ENCODE assay signal across 9 mouse cellular contexts in the genomic region with DNA sequence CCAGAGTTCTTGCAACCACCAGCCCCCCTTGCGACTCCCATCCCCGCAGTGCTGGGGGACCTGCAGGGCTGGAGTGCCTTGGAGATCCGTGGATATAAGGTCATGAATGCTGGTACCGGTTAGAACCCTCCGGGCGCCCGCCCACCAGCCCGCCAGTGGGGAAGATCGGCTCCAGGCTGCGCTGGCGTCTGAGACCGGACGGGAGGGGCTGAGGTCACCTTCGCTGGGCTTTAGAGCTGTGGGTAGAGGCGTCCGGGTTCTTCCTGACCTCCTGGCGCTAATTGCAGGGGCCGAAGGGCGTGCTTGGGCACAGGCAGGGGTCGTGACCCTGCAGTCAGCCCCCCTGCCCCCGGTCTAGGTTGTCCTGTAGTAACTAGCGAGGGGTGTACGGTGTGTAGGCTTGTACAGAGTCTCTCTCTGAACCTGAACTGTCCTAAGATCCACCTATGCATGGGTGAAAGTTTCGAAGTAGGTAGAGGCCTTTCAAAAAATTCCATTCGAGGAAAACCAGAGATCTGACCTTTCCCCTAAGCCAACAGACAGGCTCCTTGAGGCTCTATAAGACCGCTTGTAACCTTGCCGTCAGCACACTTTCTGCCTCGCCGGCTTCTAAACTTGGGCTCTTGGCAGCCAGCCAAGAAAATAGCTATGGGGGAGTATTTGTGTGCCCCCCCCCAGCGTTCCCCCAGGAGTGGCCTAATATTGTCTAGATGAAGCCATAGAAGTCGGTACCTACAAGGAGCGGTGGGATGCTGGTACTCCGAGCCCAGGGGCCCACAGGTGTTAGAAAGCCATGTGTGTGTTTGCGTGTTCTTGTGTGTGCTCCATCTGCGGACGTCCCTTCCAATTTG. TPM values are rescaled to one million over a fixed set of nuclear protein-coding genes. Genes with fewer than 3 reads are reported as not detected.
DNase-seq lines count a peak whose midpoint lies in the region; ATAC-seq lines count a peak whose summit lies in the region.
"Had no signal": no experiment of that assay in that cellular context is flagged by ENCODE, and none has a peak within 500 bp of the region (broad histone marks: within the 10 kb centered on the region; RNA-seq: fewer than 3 reads in every experiment).

No protein-coding gene starts in this region.

- H3K27me3 ChIP-seq in forebrain, embryonic 13.5 days, result peaks cover 97% of the 10 kb centered on the region
- H3K27me3 ChIP-seq in forebrain, embryonic 12.5 days, result peaks cover 96% of the 10 kb centered on the region
- H3K27me3 ChIP-seq in lung, embryonic 16.5 days (ENCODE audit: control insufficient read depth, insufficient read depth, low read depth, low read length), result peaks cover 34% of the 10 kb centered on the region

- no peak overlapping the region for H3K4me2 ChIP-seq in forebrain, embryonic 13.5 days
- no peak overlapping the region for H3K4me2 ChIP-seq in forebrain, embryonic 12.5 days
- peak overlapping the region; percentile 68 for H3K4me2 ChIP-seq in lung, embryonic 16.5 days (ENCODE audit: low read depth, low read length)

- no peak overlapping the region for H3K4me3 ChIP-seq in forebrain, embryonic 13.5 days
- H3K4me3 ChIP-seq in forebrain, embryonic 12.5 days (replicated peaks), result no peak overlapping the region
- H3K4me3 ChIP-seq in lung, embryonic 16.5 days (ENCODE audit: low read length), result peak overlapping the region; percentile 28

- no peak for DNase-seq in lung, adult 18-20 months
- DNase-seq in forelimb bud, embryonic 11.5 days (ENCODE audit: low read depth, low spot score), result peak; percentile 53
- DNase-seq in retina, postnatal 1 day, result peak; percentile 63
- DNase-seq in spleen, adult 12 weeks (ENCODE audit: low spot score), result no peak
- no peak for DNase-seq in ovary, postnatal 36 days (ENCODE audit: low spot score)

- no peak overlapping the region for H3K9ac ChIP-seq in forebrain, embryonic 13.5 days
- no peak overlapping the region for H3K9ac ChIP-seq in forebrain, embryonic 12.5 days
- H3K9ac ChIP-seq in lung, embryonic 16.5 days (ENCODE audit: low read length), result peak overlapping the region; percentile 52

- H3K4me1 ChIP-seq in forebrain, embryonic 13.5 days, result no peaks in the 10 kb centered on the region
- H3K4me1 ChIP-seq in forebrain, embryonic 12.5 days, result no peaks in the 10 kb centered on the region
- H3K4me1 ChIP-seq in lung, embryonic 16.5 days (replicated peaks; ENCODE audit: control insufficient read depth, insufficient read depth, low read length), result peaks cover 13% of the 10 kb centered on the region

- H3K36me3 ChIP-seq in forebrain, embryonic 13.5 days (ENCODE audit: poor library complexity, severe bottlenecking), result no peaks in the 10 kb centered on the region
- no peaks in the 10 kb centered on the region for H3K36me3 ChIP-seq in forebrain, embryonic 12.5 days (replicated peaks)
- no peaks in the 10 kb centered on the region for H3K36me3 ChIP-seq in lung, embryonic 16.5 days (ENCODE audit: control insufficient read depth, insufficient read depth, low read length)

- no peaks in the 10 kb centered on the region for H3K9me3 ChIP-seq in forebrain, embryonic 13.5 days (replicated peaks)
- H3K9me3 ChIP-seq in forebrain, embryonic 12.5 days, result no peaks in the 10 kb centered on the region
- H3K9me3 ChIP-seq in lung, embryonic 16.5 days (ENCODE audit: control insufficient read depth, low read length), result no peaks in the 10 kb centered on the region

- no peak overlapping the region for H3K27ac ChIP-seq in forebrain, embryonic 13.5 days
- no peak overlapping the region for H3K27ac ChIP-seq in forebrain, embryonic 12.5 days
- no peak overlapping the region for H3K27ac ChIP-seq in lung, embryonic 16.5 days (ENCODE audit: low read length)

- 0 out of 2 replicates have a peak, but pooled peaks have one; percentile 6 for ATAC-seq in forebrain, embryonic 13.5 days
- ATAC-seq in forebrain, embryonic 12.5 days (ENCODE audit: low FRiP score), result no peak
- ATAC-seq in lung, embryonic 16.5 days (ENCODE audit: low read depth), result no peak
- ATAC-seq: CD4-positive, CD25-positive, alpha-beta regulatory T cell, adult 4 months had no signal

- 2% methylated on average over 36 of the region's 36 CpGs for WGBS in forebrain, embryonic 13.5 days
- WGBS in forebrain, embryonic 12.5 days, result 2% methylated on average over 36 of the region's 36 CpGs
- 14% methylated on average over 36 of the region's 36 CpGs for WGBS in lung, embryonic 16.5 days

RNA-seq across cellular contexts. Expression of a gene that starts 16.8 kb away (rescaled TPM):
- 1.4 and 1.7 TPM in 2 replicates for polyA plus RNA-seq in forebrain, embryonic 13.5 days (2015; fragmentation: Nextera tagmentation; extraction: Ambion mirVana)
- 1.7 and 2.3 TPM in 2 replicates for polyA plus RNA-seq in forebrain, embryonic 12.5 days (2016; fragmentation: Nextera tagmentation; extraction: Ambion mirVana)
- 53.4 and 65.3 TPM in 2 replicates for polyA plus RNA-seq in lung, embryonic 16.5 days (2015; fragmentation: Nextera tagmentation; extraction: Ambion mirVana)

Comparison
In these comparisons a context has a peak if more than half of its experiments do, and no peak if none do; other contexts are left out.
1. DNase-seq: peak in forelimb bud, embryonic 11.5 days (single experiment) and retina, postnatal 1 day (single experiment); none in lung, adult 18-20 months (0 of 2), spleen, adult 12 weeks (single experiment) and ovary, postnatal 36 days (single experiment).
2. RNA of a gene that starts 16.8 kb away (polyA plus RNA-seq): 53.4 to 65.3 TPM in lung, embryonic 16.5 days; 1.7 to 2.3 TPM in forebrain, embryonic 12.5 days and 1.4 to 1.7 TPM in forebrain, embryonic 13.5 days; every median in the first group is over 10 times any median in the second.